Mouse (Mus musculus) spleen, postnatal 36 days (tissue): ENCODE results near the gene Mbtps1.

ENCODE experiments used
- DNase-seq, 2 experiments: peaks; one replicate each; pipeline ENCODE4 v3.0.0; 2022; ENCODE audit warnings: low spot score in 2 of 2, mixed read lengths in 1 of 2

The Mbtps1 gene

DNA sequence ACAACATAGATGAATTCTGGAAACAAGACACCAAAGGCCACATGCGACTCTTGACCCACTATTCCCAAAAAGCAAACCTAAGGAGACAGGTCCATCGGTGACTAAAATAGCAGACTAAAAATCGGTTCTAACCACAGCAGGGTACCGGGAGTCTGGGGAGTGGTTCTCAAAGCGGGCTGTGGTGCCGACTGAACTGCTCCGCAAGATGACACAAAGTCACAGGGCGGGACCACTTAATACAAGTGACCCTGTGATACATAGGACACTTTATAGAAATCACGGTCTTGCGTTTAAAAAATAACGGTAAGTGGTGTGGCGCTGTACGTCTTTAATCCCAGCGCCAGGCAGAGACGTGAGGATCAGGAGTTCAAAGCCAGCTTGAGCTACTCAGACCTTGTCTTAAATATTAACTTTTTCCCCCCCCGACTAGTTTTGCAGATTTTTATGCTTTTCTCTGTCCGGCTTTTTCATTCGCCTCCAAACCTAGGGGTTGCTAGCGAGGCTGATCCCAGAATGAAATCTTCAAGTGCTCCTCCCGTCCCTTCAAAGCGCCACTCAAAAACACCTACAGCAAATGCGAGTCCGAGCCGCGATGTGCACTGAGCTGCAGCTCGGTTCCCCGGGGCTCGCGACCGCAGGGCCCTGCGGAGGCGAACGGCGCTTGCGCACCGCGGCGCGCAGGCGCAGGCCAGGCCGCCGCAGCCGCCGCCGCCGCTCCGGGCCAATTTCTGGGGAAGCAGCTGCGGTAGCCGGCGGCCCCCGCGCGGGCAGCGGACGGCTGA, 523 bp downstream of the Mbtps1 start:
- DNase-seq: peak; percentile 79

DNA sequence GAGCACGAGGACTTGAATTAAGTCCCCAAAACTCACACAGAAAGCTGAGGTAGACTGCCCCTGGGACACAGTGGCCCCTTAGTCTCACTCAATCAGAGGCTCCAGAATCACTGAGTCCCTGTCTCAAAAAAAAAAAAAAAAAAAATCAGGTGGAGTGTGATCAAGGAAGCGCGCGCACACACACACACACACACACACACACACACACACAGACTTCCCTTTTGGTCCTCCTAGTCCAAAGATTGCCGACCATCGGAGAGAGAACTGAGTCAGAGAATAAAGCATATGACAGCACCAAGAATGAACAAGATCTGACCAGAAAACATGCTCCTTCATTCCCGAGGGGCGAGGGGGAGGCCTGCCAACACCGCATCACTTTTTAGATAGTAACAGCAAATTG, 1.4 kb downstream of the Mbtps1 start:
- DNase-seq: no peak

DNA sequence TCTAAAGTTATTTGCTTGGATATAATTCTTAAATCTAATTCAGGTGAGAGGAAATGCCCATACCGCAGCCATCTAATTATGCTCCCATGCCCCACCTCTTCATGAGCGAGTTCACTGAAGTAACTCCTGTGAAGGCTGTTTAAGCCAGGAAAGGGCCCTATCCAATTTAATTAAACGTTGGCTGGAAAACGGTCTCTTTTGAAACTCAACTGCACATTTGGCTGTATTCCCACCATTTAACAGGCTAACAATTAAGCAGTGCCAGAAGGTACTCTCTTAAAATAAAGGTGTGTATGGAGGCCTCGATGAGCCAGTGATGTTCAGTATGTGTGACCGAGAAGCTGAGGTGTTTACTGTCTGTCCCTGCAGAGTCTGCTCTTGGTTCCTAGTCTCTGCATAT, 2.7 kb downstream of the Mbtps1 start:
- DNase-seq: no peak

DNA sequence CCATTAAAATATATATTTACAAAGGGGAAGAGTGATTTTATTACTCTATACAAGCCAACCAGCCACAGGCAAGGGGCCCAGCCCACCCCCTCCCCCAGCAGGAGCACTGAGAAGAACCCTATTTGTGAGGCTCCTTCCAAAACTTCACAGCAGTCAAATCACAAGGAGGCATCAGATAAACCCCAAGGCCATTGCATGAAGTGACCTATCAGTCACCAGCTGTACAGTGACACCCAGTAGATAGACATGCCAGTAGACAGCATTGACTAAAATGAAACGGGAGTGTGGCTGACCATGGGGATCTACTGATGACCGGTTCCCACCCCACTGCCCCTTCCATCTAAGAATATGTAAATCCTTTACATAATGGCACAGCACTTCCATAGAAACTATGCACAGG, 5.6 kb downstream of the Mbtps1 start:
- no peak for DNase-seq

DNA sequence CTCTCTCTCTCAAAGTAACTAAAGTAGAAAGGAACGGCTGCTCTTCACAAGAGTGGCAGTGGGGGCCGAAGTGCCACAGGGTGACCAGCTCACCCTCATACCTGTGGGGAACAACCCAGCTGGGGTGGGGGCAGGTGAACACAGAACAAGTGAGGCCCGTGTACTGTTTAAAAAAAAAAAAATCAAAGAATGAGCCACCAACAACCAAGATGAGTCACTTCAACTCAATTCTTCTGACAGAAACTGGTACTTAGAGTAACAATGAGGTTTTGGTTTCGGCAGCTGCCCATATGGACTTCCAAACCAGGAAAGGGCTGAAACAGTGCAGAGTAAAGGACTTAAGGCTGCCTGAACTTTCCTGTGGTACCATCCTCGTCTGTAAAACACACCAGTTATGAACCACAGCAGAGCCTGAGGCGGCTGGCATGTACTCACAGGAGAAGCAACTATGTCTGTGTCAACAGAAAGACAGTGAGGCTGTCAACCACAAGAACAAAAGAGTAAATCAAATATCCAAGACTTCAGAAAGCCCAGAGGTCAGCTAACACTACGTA, 9.9 kb downstream of the Mbtps1 start:
- no peak for DNase-seq

DNA sequence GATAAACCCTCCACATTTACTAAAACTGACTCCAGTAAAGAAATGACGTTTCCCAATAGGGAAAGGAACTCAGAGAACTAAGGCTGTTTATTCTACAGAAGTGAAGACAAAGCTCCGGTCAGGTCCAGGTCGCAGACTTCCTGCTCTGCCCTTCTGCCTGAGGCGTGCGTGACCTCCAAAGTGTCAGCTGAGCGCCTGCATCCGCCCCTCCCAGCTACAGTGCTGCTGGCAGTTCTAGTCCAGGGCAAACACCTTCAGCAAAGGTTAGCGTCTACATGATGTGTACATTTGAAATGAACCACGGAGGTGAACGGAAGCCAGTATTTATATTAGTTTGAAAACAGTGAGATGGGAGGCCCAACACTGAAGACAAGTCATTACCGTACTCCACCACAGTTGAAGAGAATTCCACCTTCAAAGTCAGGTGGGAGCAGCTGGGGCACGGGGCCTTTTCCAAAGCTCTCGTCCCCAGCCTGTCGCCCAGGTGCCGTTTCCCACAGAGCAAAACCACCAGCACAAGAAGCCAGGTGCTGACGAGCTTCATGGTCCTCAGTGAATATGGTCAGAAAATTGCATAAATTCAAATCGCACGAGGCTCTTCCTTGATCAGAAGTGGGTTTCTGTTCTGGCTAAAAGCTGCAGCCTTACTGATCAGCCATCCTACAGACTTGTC, 11.4 kb downstream of the Mbtps1 start:
- no peak for DNase-seq

DNA sequence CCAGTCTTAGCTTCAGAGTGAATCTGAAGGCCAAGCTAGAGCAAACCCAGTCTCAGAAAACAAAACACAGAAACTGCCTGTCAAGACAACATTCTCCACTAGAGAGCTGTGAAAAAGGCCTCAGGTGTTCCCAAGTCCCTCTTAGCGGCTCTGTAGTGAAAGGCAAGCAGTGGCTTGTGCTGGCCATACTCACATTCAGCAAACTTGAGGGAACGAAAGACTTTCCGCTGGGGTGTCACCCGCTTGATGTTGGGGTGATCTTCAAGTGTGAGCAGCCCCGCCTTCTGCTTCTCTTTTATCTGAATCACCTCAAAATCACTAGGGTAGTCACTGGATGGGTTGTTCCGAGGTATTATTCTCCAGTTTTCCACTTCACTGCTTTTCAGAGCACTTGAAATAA, 12.7 kb downstream of the Mbtps1 start:
- no peak for DNase-seq

DNA sequence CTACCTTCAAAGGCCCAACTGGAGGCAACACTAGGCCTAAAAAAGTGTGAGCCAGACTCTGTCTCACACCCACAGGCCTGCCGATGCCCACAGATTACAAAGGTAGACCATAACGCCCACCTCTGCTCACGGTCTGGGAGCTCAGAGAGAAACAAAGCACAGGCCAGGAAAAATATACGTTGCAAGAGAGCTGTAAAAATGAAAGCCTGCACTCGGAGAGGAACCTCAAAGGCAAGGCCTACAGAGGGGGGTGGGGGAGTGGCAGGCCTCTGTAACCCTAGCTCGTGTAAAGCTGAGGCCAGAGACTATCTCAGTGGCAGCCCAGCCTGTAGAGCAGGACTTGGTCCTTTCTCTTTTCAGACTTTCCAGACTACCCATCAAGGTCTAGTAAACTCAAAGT, 13.4 kb downstream of the Mbtps1 start:
- no peak for DNase-seq

DNA sequence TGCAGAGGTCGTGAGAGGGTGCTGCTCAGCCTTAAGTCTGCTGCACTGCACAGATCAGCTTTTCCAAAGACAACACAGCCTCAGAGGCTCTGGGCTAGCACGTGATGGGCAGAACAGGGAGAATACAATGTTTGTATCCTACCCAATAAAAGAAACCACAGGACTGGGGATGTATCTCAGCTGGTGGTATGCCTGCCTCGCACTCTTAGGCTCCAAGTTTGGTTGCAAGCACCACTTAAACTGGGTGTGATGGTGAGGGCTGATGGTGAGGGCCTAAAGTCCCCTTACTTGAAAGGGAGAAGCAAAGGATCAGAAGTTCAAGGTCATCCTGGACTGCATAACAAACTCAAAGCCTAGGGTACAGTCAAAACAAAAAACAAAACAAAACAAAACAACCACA, 13.9 kb downstream of the Mbtps1 start:
- DNase-seq: no peak

DNA sequence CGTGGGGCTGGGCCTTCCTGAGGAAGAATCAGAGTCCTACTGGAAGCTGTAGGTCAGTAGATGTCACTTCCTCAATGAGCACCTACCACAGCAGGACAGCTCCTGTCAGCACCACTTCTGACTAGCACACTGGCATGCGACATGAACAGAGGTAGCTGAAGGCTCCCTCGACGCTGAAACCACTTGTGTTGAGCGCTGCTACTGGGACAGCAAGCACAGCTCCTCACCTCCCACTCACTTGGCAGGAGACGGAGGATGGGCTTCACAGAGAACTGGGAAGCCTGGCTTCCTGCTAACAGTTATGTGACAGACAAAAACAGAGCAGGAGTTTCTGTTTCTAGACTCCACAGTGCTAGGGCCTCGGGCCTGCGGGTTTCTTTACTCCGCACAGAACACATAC, 26.6 kb downstream of the Mbtps1 start:
- DNase-seq: no peak

DNA sequence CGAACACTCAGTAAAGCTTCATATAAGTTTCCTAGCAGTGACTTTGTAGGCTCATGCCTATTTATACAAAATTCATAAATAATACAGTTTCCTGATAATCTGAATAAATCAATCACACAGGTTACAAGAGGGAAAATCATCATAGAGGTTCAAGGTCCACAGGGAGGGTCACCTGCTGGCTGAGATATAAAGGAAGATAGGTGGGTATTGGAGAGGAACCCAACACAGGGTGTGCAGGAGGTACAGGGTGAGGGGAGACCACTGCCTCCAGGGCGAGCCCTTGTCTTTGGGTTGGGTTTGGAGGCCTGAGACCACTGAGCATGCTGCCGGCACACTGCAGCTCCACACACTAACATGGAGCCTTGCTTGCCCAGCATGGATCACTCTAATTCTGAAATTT, 27.1 kb downstream of the Mbtps1 start:
- no peak for DNase-seq

DNA sequence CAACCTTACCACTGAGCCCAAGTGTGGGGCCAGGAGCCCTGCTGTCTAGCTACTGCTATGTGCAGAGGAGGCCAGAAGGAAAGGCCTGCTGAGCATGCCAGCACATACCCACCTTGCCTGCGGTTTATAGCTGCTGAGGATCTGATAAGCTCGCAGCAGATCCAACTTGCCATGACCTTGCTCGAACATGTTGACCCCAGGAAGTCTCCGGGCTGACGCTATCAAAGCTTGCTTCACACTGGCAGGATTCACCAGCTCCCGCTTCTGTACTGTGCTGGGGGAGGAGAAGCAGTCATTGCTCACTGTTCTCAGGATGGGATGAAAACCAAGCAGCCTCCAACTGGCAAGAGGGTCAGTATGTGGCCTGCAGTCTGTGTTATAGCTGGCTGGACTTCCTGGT, 27.6 kb downstream of the Mbtps1 start:
- no peak for DNase-seq

DNA sequence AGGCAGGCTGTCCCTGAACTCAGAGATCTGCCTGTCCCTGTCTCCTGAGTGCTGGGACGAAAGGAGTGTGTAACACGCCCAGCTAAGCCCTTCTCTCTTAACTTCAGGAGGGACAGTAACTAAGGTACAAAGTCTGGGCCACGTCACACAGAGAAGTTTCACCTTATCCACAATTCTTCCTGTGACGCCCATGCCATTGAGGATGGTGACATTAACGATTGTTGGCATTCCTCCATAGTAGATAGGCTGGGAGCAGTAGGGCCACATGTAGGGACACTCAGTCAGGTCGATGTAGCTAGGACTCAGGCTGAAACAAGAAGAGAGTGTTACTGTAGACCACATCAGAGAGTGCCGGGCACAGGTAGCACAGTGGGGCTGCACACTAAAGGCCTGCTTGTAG, 29.8 kb downstream of the Mbtps1 start:
- no peak for DNase-seq

DNA sequence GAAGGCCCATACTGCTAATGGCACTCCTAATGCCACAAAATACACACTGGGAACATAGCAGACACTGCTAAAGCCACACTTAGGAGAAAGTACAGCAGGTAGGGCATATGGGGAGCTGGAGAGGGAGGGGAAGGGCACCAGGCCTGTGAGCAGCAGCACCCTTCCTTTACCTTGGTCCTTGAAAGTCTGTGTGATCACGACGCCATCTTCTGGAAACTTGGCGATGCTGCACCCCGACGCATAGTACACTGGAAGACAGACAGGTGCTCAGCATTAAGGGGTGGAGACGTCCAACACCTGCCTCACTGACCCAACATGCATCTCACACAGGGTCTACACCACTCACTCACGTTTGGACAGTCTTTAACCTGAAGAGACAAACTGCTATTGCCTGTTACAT, 38.4 kb downstream of the Mbtps1 start:
- DNase-seq: no peak

DNA sequence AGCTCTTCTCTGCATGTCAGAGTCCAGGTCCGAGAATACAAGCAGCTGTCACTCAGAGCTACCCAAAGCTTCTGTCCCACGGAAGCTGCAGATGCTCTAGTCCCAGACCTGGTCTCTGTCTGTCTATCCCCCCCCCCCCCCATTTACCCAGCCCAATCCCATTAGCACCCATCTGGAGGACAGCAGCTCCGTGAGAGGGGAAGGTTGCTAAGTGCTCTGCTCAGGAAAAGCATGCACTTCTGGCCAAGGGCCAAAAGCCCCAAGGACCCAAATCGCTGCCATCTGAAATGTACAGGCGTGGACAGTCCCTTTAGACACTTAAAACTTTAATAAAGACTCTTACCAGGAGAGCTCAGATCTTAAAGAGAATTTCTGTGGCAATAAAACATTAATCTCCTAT, 41.9 kb downstream of the Mbtps1 start:
- DNase-seq: no peak

DNA sequence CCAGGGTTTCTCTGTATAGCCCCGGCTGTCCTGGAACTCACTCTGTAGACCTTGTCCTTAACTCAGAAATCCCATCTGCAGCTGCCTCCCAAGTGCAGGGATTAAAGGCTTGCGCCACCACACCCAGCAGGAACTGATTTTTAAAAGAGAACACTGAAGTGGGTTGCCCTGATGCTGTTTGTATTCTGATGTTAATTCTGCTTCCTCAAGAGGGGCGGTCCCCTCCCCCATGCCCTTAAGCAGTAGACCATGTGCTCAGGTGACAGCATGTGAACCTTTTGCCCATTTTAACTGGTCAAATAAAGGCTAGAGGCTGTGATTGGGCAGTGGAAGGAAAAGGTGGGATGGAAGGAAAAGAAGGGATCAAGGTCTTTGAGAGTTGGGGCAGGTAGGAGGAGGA, 42.8 kb downstream of the Mbtps1 start:
- no peak for DNase-seq

DNA sequence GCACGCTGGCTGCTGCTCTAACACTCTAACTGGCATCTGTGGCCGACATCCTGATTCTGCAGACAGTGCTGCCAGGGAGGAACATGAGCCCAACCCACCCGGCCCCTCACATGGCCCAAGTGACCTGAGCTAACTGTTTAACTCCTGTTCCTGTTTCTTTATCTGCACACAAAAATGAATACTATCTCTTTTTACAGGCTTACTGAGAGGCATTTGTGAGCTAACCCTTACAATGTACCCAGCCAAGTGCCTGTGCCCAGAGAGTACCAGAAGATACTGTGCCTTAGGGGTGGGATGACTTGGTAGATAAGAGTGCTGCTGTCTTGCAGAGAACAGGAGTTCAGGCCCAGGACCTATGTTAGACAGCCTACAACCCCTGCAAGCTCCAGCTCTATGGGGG, 43.6 kb downstream of the Mbtps1 start:
- no peak for DNase-seq

DNA sequence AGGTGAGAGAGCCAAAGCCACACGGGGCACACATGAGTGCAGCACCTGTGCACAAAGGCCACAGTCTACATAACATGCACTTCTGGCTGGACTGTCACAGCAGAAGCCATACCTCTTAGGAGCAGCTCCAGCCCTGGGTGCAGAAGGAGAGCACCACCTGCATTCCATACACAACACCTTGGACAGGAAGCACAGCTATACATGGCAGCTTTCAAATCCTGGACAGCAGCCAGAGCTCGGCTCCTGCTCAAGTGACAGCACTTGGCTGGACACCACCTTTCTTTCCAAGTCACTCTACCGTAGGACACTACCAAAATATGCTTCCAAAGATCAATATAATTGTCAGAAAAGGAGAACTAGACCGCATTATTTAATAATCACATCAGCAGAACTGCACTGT, 45.1 kb downstream of the Mbtps1 start:
- DNase-seq: no peak

DNA sequence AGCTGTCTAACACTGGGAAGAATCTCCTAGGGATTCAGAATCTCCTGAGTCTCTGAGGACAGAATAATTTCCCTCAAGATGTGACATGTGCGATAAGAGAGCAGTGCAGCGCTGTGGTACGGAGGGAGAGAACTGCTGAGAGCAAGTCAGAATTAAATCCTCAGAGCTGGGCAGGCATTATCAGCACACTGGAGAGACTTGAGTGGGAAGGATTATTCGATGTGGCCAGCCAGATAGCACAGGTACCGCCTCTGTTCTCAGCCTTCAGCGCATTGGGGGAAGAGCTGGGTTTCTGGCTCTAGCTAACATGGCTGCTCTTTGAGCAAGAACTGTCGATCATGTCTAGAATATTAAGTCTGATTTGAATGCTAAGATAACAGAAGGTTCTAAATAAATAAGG, 46.8 kb downstream of the Mbtps1 start:
- no peak for DNase-seq

DNA sequence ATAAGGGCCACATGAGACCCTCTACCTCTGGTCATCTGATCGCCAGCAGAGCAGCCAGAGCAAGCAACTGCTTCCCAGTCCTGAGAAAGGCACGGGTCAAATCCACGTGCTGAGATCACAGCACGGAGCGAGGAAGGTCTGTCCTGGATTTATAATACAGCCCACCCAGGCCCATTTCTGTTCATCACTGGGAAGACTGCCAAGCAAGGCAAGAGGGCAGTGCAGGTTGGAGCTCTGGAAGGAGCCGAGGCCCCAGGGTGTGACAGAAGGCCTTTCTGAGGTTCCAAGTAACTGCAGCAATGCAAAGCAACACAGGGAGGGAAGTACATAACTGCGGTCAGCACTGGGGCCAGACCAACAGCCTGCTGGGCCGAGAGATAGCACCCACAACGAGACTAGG, 48.1 kb downstream of the Mbtps1 start:
- no peak for DNase-seq

DNA sequence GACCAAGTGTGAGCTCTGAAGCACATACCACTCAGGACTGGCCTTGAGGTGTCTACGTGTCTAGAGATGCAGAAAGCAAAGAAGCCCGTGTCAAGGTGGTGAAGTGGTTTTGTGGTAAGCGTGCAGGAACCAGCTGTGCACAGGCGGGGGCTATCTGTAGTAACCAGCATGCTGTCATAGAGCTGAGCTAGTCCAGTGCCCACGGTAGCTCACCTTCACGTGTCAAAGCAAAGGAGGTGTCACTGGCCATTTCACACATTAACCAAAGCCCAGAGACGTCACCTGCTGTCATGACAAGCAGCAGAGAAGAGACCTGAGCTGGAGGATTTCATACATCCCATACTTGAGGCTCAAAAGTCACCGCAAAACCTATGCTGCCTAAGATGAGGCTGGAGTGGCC, 52.4 kb downstream of the Mbtps1 start:
- DNase-seq: no peak

DNA sequence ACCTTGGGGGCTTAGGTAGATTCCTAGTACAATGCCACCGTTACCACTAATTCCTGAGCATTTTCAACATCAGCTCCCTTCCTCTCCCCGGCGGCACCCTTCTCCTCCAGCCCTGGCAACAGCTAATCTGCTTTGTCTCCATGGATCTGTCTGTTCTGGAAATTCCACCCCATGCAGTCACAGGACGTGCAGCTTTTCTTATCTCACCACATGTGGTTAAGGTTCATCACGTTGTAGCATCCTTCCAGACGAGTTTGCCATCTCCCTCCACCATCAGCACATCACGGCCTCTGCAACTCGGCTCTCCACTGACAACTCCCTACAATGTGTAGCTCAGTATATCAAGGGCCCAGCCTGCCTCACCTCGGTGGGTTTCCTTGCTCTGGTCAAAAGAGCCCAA, 53.0 kb downstream of the Mbtps1 start:
- no peak for DNase-seq

DNA sequence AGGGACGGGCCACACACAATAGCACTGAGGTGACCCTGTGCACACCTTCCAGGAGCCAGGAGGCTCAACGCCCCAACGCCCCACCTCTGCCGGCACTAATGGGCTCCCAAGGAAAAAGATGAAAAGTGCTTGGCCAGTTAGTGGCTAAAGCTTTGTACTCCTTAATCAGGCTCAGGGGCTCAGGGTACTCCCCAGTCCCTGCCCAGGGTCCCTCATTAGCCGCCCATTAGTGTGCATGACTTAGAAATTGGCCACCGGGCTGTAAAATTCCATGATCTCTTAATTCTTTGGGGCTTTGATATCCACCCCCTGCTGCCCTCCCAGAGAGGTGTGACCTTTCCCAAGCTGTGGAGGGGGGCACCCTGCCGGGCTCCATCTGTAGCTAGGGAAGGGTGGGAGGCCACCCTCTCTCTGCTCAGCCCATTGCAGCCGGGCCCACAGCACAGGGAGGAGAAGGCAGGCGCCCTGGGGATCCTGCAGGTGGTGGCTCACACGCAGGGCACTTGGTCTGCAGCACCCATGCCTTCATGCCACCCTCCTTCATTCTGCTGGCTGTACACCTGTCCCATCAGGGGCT, 55.3 kb downstream of the Mbtps1 start:
- no peak for DNase-seq
